ENCODE assay signal across 12 mouse cellular contexts in genomic region chr11:77181528-77181927, GRCm38 (mm10).
"Had no signal": no experiment of that assay in that cellular context is flagged by ENCODE, and none has a peak within 500 bp of the region (broad histone marks: within the 10 kb centered on the region; RNA-seq: fewer than 3 reads in every experiment).

No protein-coding gene starts in this region.

- ATAC-seq: midbrain, embryonic 16.5 days had no signal

- H3K27ac ChIP-seq: liver, embryonic 14.5 days; midbrain, embryonic 10.5 days; midbrain, embryonic 12.5 days; neural tube, embryonic 13.5 days; neural tube, embryonic 15.5 days had no signal

- H3K9ac ChIP-seq: liver, embryonic 14.5 days; lung, embryonic 14.5 days; midbrain, embryonic 12.5 days; neural tube, embryonic 13.5 days; neural tube, embryonic 15.5 days had no signal

- H3K4me2 ChIP-seq: lung, embryonic 14.5 days; midbrain, embryonic 12.5 days; neural tube, embryonic 13.5 days; neural tube, embryonic 15.5 days had no signal

- H3K4me3 ChIP-seq: midbrain, embryonic 10.5 days; midbrain, embryonic 12.5 days; myocyte; neural tube, embryonic 13.5 days; neural tube, embryonic 15.5 days had no signal

- H3K36me3 ChIP-seq: midbrain, embryonic 10.5 days; midbrain, embryonic 12.5 days; neural tube, embryonic 13.5 days; neural tube, embryonic 15.5 days had no signal

- H3K27me3 ChIP-seq: midbrain, embryonic 12.5 days; neural tube, embryonic 13.5 days; neural tube, embryonic 15.5 days had no signal

- DNase-seq: lung, adult 18-20 months; lung, postnatal 10 days; lung, postnatal 4 days; spleen, adult 18-20 months had no signal

- H3K9me3 ChIP-seq: midbrain, embryonic 10.5 days; midbrain, embryonic 12.5 days; neural tube, embryonic 13.5 days; neural tube, embryonic 15.5 days had no signal
